Mouse (Mus musculus) forelimb bud, embryonic 11.5 days (tissue): ENCODE measurements around the gene Odf3l1.

Source experiments
- DNase-seq: peaks from one replicate; pipeline ENCODE4 v3.0.0-alpha.2; 2012; ENCODE audit warnings: low read depth, low spot score

Odf3l1 gene

GRCm38 (mm10) chr9:56882283-56882682 is 17.8 kb upstream of the Odf3l1 start:
- DNase-seq: no peak

GRCm38 (mm10) chr9:56881539-56882082 is 17.1 kb upstream of the Odf3l1 start:
- DNase-seq: peak; percentile 57

- DNase-seq: peak; percentile 52
Observed at GRCm38 (mm10) chr9:56880790-56881189, 16.3 kb upstream of the Odf3l1 start.

- DNase-seq: no peak
Observed at GRCm38 (mm10) chr9:56877284-56877683, 12.8 kb upstream of the Odf3l1 start.

GRCm38 (mm10) chr9:56876784-56877183 is 12.3 kb upstream of the Odf3l1 start:
- DNase-seq: no peak

- DNase-seq: no peak
Observed at GRCm38 (mm10) chr9:56873097-56873496, 8.6 kb upstream of the Odf3l1 start.

GRCm38 (mm10) chr9:56872105-56872903 is 7.8 kb upstream of the Odf3l1 start:
- DNase-seq: no peak

GRCm38 (mm10) chr9:56871191-56871590 is 6.7 kb upstream of the Odf3l1 start:
- DNase-seq: no peak

GRCm38 (mm10) chr9:56870778-56871177 is 6.3 kb upstream of the Odf3l1 start:
- DNase-seq: no peak

- no peak for DNase-seq
Observed at GRCm38 (mm10) chr9:56869552-56869951, 5.1 kb upstream of the Odf3l1 start.

GRCm38 (mm10) chr9:56868292-56868691 is 3.8 kb upstream of the Odf3l1 start:
- no peak for DNase-seq

- DNase-seq: no peak
Observed at GRCm38 (mm10) chr9:56866430-56866829, 2.0 kb upstream of the Odf3l1 start.

GRCm38 (mm10) chr9:56865673-56866400 is 1.4 kb upstream of the Odf3l1 start:
- DNase-seq: no peak

GRCm38 (mm10) chr9:56864832-56865231 is 353 bp upstream of the Odf3l1 start, which contains the start of gene Cspg4:
Gene Cspg4, plus strand, starts transcription at chr9:56865033.
- DNase-seq: no peak

- no peak for DNase-seq
Observed at GRCm38 (mm10) chr9:56862863-56863262, 1.6 kb downstream of the Odf3l1 start.

GRCm38 (mm10) chr9:56860486-56861269 is 3.8 kb downstream of the Odf3l1 start:
- no peak for DNase-seq

- DNase-seq: no peak
Observed at GRCm38 (mm10) chr9:56860035-56860434, 4.4 kb downstream of the Odf3l1 start.

- DNase-seq: no peak
Observed at GRCm38 (mm10) chr9:56857463-56857862, 7.0 kb downstream of the Odf3l1 start.

- no peak for DNase-seq
Observed at GRCm38 (mm10) chr9:56851778-56852177, 12.7 kb downstream of the Odf3l1 start.

- DNase-seq: no peak
Observed at GRCm38 (mm10) chr9:56850905-56851252, 13.6 kb downstream of the Odf3l1 start.

- no peak for DNase-seq
Observed at GRCm38 (mm10) chr9:56850128-56850904, 14.2 kb downstream of the Odf3l1 start.
